Mouse (Mus musculus) lung, adult 10 weeks (tissue): ENCODE results near the gene Snrnp25. TPM values are rescaled to one million over a fixed set of nuclear protein-coding genes. Genes with fewer than 3 reads are reported as not detected.

ENCODE experiments used
- polyA plus RNA-seq: library from polyadenylated mRNA; stranded (reverse); fragments of 350-450 nt; fragmentation: Illumina TruSeq; extraction: RNeasy Lipid Tissue Mini Kit (QIAGEN cat#74804); gene quantifications from one replicate; pipeline ENCODE4 v1.2.3, GENCODE M21; 2014; ENCODE audit warnings: low read depth, low replicate concordance; ENCODE audit not compliant: insufficient read depth

The Snrnp25 gene
- polyA plus RNA-seq = 24.2 TPM

DNA sequence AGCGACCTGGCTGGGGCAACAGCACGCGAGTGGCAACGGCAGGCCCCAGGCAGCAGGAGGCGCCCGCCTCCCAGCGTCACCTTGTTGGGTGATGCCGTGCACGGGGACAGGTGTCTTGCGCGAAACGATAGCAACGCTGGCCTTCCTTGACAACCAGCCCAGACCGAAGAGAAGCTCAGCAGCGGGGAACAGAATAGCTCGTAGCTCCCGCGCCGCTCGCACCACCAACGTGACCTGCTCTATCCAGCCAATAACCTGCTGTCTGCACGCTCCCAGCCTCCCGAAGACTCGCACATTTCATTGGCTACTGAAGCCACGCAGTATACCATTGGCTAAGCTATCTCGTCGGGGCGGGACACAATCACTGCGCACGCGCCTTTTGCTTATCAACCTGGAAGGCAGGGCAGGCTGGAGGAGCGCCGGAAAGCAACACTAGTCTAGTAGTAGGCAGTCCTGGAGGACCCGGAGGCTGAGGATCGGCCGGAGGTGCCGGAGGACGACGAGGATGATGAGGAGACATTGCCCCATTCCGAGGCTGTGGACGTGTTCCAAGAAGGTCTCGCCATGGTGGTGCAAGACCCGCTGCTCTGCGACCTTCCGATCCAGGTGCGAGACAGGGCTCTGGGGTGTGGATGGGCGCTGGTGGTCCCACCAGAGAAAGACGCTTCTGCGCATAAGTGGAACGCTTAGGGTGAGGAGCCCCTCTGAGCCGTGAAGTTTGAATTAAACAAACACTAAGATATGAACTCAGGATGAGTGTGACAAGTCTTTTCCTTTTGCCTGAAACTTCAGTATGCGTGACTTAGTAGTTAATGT is at the start of gene Snrnp25:
TSS of gene Snrnp25 (plus strand) at position 358 of the 816 bp plus-strand sequence.

GRCm38 (mm10) chr11:32200075-32200601 is 5.1 kb upstream of the Snrnp25 start, which contains the start of gene Il9r:
Il9r (minus strand) TSS chr11:32200279.

DNA sequence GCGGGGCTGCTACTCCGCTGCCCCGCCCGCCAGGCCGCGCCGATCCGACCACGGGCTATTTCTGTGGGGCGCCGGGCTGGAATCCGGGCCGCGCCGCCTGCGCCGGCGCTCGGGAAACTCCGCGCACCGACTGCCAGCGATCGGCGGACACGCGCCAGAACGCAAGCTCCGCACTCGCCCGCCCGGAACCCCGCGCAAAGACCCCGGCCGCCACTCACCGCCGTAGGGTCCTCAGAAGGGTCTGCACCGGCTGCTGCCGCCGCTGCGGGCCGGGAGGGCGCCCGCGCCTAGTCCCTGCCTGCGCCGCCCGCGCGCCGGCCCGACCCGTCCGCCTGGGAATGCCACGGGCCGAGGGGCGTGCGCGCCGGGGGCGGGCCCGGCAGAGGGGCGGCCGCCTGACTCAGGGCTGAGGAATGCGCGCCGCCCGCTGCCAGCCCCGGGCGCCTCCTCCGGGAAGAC is 16.8 kb downstream of the Snrnp25 start, which contains the start of gene Rhbdf1:
TSS of gene Rhbdf1 (minus strand) at position 350 of the 459 bp plus-strand sequence.

DNA sequence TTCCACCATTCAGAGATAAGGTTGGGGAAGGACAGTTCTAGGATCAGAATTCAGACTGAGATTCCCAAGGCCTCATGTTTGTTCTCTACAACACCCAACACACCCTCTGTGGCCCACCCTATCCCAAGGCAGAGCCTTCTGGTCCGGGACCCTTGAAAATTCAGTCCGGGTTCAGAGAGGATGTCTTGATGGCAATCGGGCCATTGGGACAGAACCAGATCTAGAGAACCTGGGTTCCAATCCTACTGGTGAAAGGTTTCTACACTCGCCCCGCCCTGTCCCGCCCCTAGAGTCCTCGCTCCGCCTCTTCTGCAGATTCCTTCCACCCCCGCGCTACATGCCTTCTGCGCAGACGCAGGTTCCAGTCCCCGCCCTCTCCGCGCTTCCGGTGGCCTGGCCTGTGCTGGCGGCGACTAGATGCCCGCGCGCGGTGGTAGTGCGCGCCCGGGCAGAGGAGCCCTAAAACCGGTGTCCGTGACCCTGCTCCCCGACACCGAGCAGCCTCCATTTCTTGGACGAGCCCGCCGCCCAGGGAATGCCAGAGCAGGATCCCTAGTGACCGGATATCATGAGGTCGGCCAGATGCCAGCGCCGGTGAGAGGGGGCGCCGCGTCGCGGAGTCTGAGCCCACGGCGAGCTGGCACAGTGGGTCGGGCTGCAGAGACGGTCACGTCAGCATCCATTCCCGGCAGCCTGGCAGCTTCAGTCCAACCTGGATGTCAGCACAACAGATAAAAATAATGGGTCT is 21.1 kb downstream of the Snrnp25 start, which contains the start of gene Mpg:
TSS of gene Mpg (plus strand) at position 382 of the 748 bp plus-strand sequence.

Other genes starting within 250 kb of the Snrnp25 start
- not detected for gene 4930524B15Rik, start 239.8 kb upstream of the Snrnp25 start, polyA plus RNA-seq
- 3.4 TPM for gene Nsg2, start 205.0 kb upstream of the Snrnp25 start, polyA plus RNA-seq
- gene Il9r, start 5.1 kb upstream of the Snrnp25 start, polyA plus RNA-seq = 0.74 TPM
- 19.5 TPM for gene Rhbdf1, start 16.9 kb downstream of the Snrnp25 start, polyA plus RNA-seq
- 12.7 TPM for gene Mpg, start 21.1 kb downstream of the Snrnp25 start, polyA plus RNA-seq
- 11.5 TPM for gene Nprl3, start 62.3 kb downstream of the Snrnp25 start, polyA plus RNA-seq
- not detected for gene Hba-x, start 71.0 kb downstream of the Snrnp25 start, polyA plus RNA-seq
- 9,126 TPM for gene Hba-a1, start 78.1 kb downstream of the Snrnp25 start, polyA plus RNA-seq
- not detected for gene Hbq1b, start 81.5 kb downstream of the Snrnp25 start, polyA plus RNA-seq
- 14,852 TPM for gene Hba-a2, start 91.1 kb downstream of the Snrnp25 start, polyA plus RNA-seq
- 1.6 TPM for gene Hbq1a, start 94.7 kb downstream of the Snrnp25 start, polyA plus RNA-seq
- 3.6 TPM for gene Sh3pxd2b, start 142.4 kb downstream of the Snrnp25 start, polyA plus RNA-seq
- gene Ubtd2, start 250.0 kb downstream of the Snrnp25 start, polyA plus RNA-seq = 5.0 TPM